Mouse (Mus musculus) cerebellum, adult 8-10 months (tissue): ENCODE data around the gene Depdc5.
"Not testable (repeated sequence)": the region's sequence is repeated elsewhere in the genome, so short reads cannot be mapped to it uniquely, and the experiment has no call there.

Source experiments
- DNase-seq: peaks from one replicate; pipeline ENCODE4 v3.0.0; 2022

The Depdc5 gene

GRCm38 (mm10) chr5:32914071-32914470 is 50.6 kb downstream of the Depdc5 start:
- DNase-seq, result no peak

- DNase-seq, result not testable (repeated sequence)
Observed at GRCm38 (mm10) chr5:32919281-32919680, 55.8 kb downstream of the Depdc5 start.

GRCm38 (mm10) chr5:32922906-32923305 is 59.4 kb downstream of the Depdc5 start:
- DNase-seq, result no peak

GRCm38 (mm10) chr5:32930761-32931160 is 67.3 kb downstream of the Depdc5 start:
- DNase-seq, result peak; percentile 23

- no peak for DNase-seq
Observed at GRCm38 (mm10) chr5:32934654-32935053, 71.2 kb downstream of the Depdc5 start.

- no peak for DNase-seq
Observed at GRCm38 (mm10) chr5:32940586-32940985, 77.1 kb downstream of the Depdc5 start.

GRCm38 (mm10) chr5:32941209-32941924 is 77.9 kb downstream of the Depdc5 start:
- DNase-seq, result no peak

- DNase-seq, result no peak
Observed at GRCm38 (mm10) chr5:32950077-32950476, 86.6 kb downstream of the Depdc5 start.

- no peak for DNase-seq
Observed at GRCm38 (mm10) chr5:32950702-32951274, 87.3 kb downstream of the Depdc5 start.

GRCm38 (mm10) chr5:32955716-32956115 is 92.2 kb downstream of the Depdc5 start:
- DNase-seq, result no peak

- no peak for DNase-seq
Observed at GRCm38 (mm10) chr5:32961616-32962015, 98.1 kb downstream of the Depdc5 start.

GRCm38 (mm10) chr5:32962581-32962980 is 99.1 kb downstream of the Depdc5 start:
- DNase-seq, result no peak

- no peak for DNase-seq
Observed at GRCm38 (mm10) chr5:32976541-32976940, 113.0 kb downstream of the Depdc5 start.

GRCm38 (mm10) chr5:32977179-32977578 is 113.7 kb downstream of the Depdc5 start:
- DNase-seq, result no peak

GRCm38 (mm10) chr5:32985379-32985778 is 121.9 kb downstream of the Depdc5 start:
- DNase-seq, result no peak

GRCm38 (mm10) chr5:32987873-32988272 is 124.4 kb downstream of the Depdc5 start:
- no peak for DNase-seq

GRCm38 (mm10) chr5:32989959-32990640 is 126.6 kb downstream of the Depdc5 start:
- DNase-seq, result no peak

- DNase-seq, result peak; percentile 61
Observed at GRCm38 (mm10) chr5:32991152-32991551, 127.7 kb downstream of the Depdc5 start.

GRCm38 (mm10) chr5:32994471-32994870 is 131.0 kb downstream of the Depdc5 start:
- no peak for DNase-seq

GRCm38 (mm10) chr5:32995756-32996155 is 132.3 kb downstream of the Depdc5 start:
- no peak for DNase-seq

- no peak for DNase-seq
Observed at GRCm38 (mm10) chr5:32996560-32996959, 133.1 kb downstream of the Depdc5 start.

GRCm38 (mm10) chr5:32997686-32998085 is 134.2 kb downstream of the Depdc5 start:
- no peak for DNase-seq

- DNase-seq, result no peak
Observed at GRCm38 (mm10) chr5:32998783-32999182, 135.3 kb downstream of the Depdc5 start.

GRCm38 (mm10) chr5:33001111-33001510 is 137.6 kb downstream of the Depdc5 start:
- DNase-seq, result no peak
